Mouse (Mus musculus): ENCODE results near the gene Plk3.

Gene Plk3

GRCm38 (mm10) chr4:117138295-117139216, 4.8 kb upstream of the Plk3 start:
- DNase-seq (ENCODE audit: low spot score), result no peak

GRCm38 (mm10) chr4:117136034-117136433, 2.3 kb upstream of the Plk3 start:
- DNase-seq (ENCODE audit: low spot score), result no peak

GRCm38 (mm10) chr4:117134601-117134995, 835 bp upstream of the Plk3 start:
- no peak for DNase-seq (ENCODE audit: low spot score)

GRCm38 (mm10) chr4:117133366-117133796, 382 bp downstream of the Plk3 start:
- no peak for DNase-seq (ENCODE audit: low spot score)

- DNase-seq (ENCODE audit: low spot score), result no peak
These were observed 994 bp downstream of the Plk3 start for GRCm38 (mm10) chr4:117132794-117133143.

GRCm38 (mm10) chr4:117131890-117132793, 1.6 kb downstream of the Plk3 start:
- DNase-seq (ENCODE audit: low spot score), result peak; percentile 80

GRCm38 (mm10) chr4:117131198-117131597, 2.6 kb downstream of the Plk3 start:
- DNase-seq (ENCODE audit: low spot score), result no peak

- DNase-seq (ENCODE audit: low spot score), result no peak
These were observed 3.0 kb downstream of the Plk3 start for GRCm38 (mm10) chr4:117130790-117131189.

- DNase-seq (ENCODE audit: low spot score), result no peak
These were observed 5.6 kb downstream of the Plk3 start for GRCm38 (mm10) chr4:117127991-117128686.

GRCm38 (mm10) chr4:117126675-117127290, 7.0 kb downstream of the Plk3 start, which contains the start of gene Tctex1d4:
Gene Tctex1d4 (plus strand): TSS chr4:117126794.
- no peak for DNase-seq (ENCODE audit: low spot score)

- DNase-seq (ENCODE audit: low spot score), result peak; percentile 72
These were observed 7.7 kb downstream of the Plk3 start for GRCm38 (mm10) chr4:117125910-117126674.

- peak; percentile 64 for DNase-seq (ENCODE audit: low spot score)
These were observed 8.3 kb downstream of the Plk3 start, which contains the start of gene Btbd19 for GRCm38 (mm10) chr4:117125348-117125909. Gene Btbd19 (minus strand): TSS chr4:117125725.

GRCm38 (mm10) chr4:117124518-117125347, 9.0 kb downstream of the Plk3 start:
- no peak for DNase-seq (ENCODE audit: low spot score)

GRCm38 (mm10) chr4:117124218-117124517, 9.6 kb downstream of the Plk3 start:
- no peak for DNase-seq (ENCODE audit: low spot score)

GRCm38 (mm10) chr4:117123546-117124217, 10.1 kb downstream of the Plk3 start:
- no peak for DNase-seq (ENCODE audit: low spot score)

GRCm38 (mm10) chr4:117122209-117122608, 11.6 kb downstream of the Plk3 start:
- DNase-seq (ENCODE audit: low spot score), result no peak

GRCm38 (mm10) chr4:117120445-117121414, 13.0 kb downstream of the Plk3 start:
- DNase-seq (ENCODE audit: low spot score), result peak; percentile 98

GRCm38 (mm10) chr4:117120052-117120444, 13.7 kb downstream of the Plk3 start:
- DNase-seq (ENCODE audit: low spot score), result no peak

Measured in embryo, embryonic 10 days (tissue).